Mouse (Mus musculus): ENCODE data around the gene Zc3h12c. TPM values are rescaled to one million over a fixed set of nuclear protein-coding genes. Genes with fewer than 3 reads are reported as not detected.

Zc3h12c gene
- polyA plus RNA-seq, 1 experiment from 2014 or later: 6.0 TPM

DNA sequence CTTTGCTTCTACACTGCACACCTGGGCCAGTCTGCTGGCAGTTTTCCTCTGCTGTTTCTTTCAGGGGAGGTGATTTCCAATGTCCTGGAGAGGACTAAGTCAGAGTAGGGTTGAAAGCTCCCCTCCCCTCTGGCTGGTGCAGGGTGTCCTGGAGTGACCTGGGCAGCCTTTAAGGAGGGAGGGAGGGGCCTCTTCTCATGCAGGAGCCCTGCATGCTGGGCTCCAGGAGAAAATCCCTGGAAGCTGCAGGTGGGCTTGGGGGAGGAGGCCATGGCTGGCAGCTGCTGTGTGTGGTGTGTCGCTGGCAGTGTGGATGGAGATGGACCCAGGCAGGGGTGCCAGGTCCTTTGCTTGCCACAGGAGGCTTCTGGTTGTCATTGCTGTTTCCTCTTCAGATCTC lies 71.0 kb downstream of the Zc3h12c start:
- DNase-seq (ENCODE audit: low spot score) (no peak), ATAC-seq (replicated peaks; ENCODE audit: insufficient number of reproducible peaks, low FRiP score, low TSS enrichment, low read depth) (no peak)
- 0% methylated on average over 1 of the region's 1 CpGs for WGBS
- H3K4me3 ChIP-seq (ENCODE audit: low read depth, low read length): no peak overlapping the region
- no peaks in the 10 kb centered on the region for H3K36me3 ChIP-seq (replicated peaks; ENCODE audit: control insufficient read depth, insufficient read depth, low read depth, low read length)
- H3K27ac ChIP-seq (replicated peaks; ENCODE audit: low read depth, low read length): no peak overlapping the region
- no peaks in the 10 kb centered on the region for H3K4me1 ChIP-seq (ENCODE audit: control insufficient read depth, insufficient read depth, low read length)
- H3K9me3 ChIP-seq (replicated peaks; ENCODE audit: control insufficient read depth, low read length): no peaks in the 10 kb centered on the region
- H3K9ac ChIP-seq (replicated peaks; ENCODE audit: low read length): no peak overlapping the region
- H3K4me2 ChIP-seq (ENCODE audit: low read depth, low read length): no peak overlapping the region
- H3K27me3 ChIP-seq (ENCODE audit: control insufficient read depth, insufficient read depth, low read length): no peaks in the 10 kb centered on the region

GRCm38 (mm10) chr9:52095666-52096065 lies 72.7 kb downstream of the Zc3h12c start:
- no peaks in the 10 kb centered on the region for H3K36me3 ChIP-seq (replicated peaks; ENCODE audit: control insufficient read depth, insufficient read depth, low read depth, low read length)
- H3K4me2 ChIP-seq (ENCODE audit: low read depth, low read length): no peak overlapping the region
- no peak overlapping the region for H3K4me3 ChIP-seq (ENCODE audit: low read depth, low read length)
- H3K9ac ChIP-seq (replicated peaks; ENCODE audit: low read length): no peak overlapping the region
- ATAC-seq (replicated peaks; ENCODE audit: insufficient number of reproducible peaks, low FRiP score, low TSS enrichment, low read depth) (no peak), DNase-seq (ENCODE audit: low spot score) (no peak)
- H3K27me3 ChIP-seq (ENCODE audit: control insufficient read depth, insufficient read depth, low read length): no peaks in the 10 kb centered on the region
- H3K4me1 ChIP-seq (ENCODE audit: control insufficient read depth, insufficient read depth, low read length): no peaks in the 10 kb centered on the region
- 66% methylated on average over 3 of the region's 3 CpGs for WGBS
- no peaks in the 10 kb centered on the region for H3K9me3 ChIP-seq (replicated peaks; ENCODE audit: control insufficient read depth, low read length)
- no peak overlapping the region for H3K27ac ChIP-seq (replicated peaks; ENCODE audit: low read depth, low read length)

DNA sequence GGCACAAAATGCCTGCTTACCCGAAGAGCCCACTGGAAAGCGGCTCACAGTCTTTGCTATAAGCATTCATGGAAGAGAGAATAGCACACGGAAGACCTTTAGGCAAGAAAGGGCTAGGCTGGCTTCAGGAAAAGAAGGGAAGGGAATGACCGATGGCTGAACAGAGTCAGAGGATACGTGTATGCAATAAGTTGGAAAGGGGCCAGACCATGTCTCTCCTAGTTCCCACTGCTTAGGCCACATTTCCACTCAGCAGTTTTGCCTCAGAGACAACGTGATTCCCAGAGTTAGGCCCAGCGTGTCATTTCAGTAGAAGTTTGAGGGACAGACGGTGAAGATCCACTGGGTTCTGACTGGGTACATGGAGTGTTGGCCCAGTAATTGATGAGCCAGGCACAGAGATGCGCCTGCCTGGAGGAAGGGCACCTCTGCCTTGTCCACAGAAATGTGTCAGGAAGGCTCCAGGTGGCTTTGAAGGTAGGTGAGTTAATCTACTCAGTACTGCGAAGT lies 73.8 kb downstream of the Zc3h12c start:
- H3K27me3 ChIP-seq (ENCODE audit: control insufficient read depth, insufficient read depth, low read length): no peaks in the 10 kb centered on the region
- H3K4me1 ChIP-seq (ENCODE audit: control insufficient read depth, insufficient read depth, low read length): no peaks in the 10 kb centered on the region
- H3K27ac ChIP-seq (replicated peaks; ENCODE audit: low read depth, low read length): no peak overlapping the region
- no peak overlapping the region for H3K4me2 ChIP-seq (ENCODE audit: low read depth, low read length)
- no peak overlapping the region for H3K4me3 ChIP-seq (ENCODE audit: low read depth, low read length)
- H3K36me3 ChIP-seq (replicated peaks; ENCODE audit: control insufficient read depth, insufficient read depth, low read depth, low read length): 0 out of 2 replicates have a peak, but pooled peaks cover under 1% of the 10 kb centered on the region
- 90% methylated on average over 10 of the region's 10 CpGs for WGBS
- H3K9me3 ChIP-seq (replicated peaks; ENCODE audit: control insufficient read depth, low read length): no peaks in the 10 kb centered on the region
- ATAC-seq (replicated peaks; ENCODE audit: insufficient number of reproducible peaks, low FRiP score, low TSS enrichment, low read depth) (no peak), DNase-seq (ENCODE audit: low spot score) (no peak)
- H3K9ac ChIP-seq (replicated peaks; ENCODE audit: low read length): no peak overlapping the region

GRCm38 (mm10) chr9:52094016-52094415 lies 74.4 kb downstream of the Zc3h12c start:
- H3K9me3 ChIP-seq (replicated peaks; ENCODE audit: control insufficient read depth, low read length): no peaks in the 10 kb centered on the region
- 75% methylated on average over 5 of the region's 5 CpGs for WGBS

DNA sequence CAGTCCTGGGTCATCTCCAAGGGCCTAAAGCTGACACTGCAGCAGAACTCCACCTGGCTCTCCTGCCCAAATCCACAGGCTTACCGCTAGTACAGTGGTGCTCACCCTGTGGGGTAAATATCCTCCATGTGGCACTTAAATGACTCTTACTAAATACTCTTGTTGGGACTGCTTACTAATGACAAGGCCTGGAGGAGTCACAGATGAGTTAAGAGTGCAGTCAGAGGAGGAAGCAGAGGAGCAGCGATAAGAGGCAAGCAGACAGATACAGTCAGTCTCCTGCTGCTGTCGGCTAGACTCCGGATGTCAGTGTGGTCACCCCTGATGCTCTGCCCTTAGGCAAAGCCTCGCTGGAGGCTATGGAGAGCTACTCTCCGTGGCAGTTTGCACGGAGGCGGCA lies 75.3 kb downstream of the Zc3h12c start:
- no peak for DNase-seq (ENCODE audit: low spot score)
- Histone ChIP-seq H3K4me1 (ENCODE audit: control insufficient read depth, insufficient read depth, low read length) (no peaks in the 10 kb centered on the region), H3K27ac (replicated peaks; ENCODE audit: low read depth, low read length) (no peak overlapping the region), H3K36me3 (replicated peaks; ENCODE audit: control insufficient read depth, insufficient read depth, low read depth, low read length) (0 out of 2 replicates have a peak, but pooled peaks cover 2% of the 10 kb centered on the region), H3K9me3 (replicated peaks; ENCODE audit: control insufficient read depth, low read length) (no peaks in the 10 kb centered on the region), H3K9ac (replicated peaks; ENCODE audit: low read length) (no peak overlapping the region), H3K27me3 (ENCODE audit: control insufficient read depth, insufficient read depth, low read length) (no peaks in the 10 kb centered on the region), H3K4me2 (ENCODE audit: low read depth, low read length) (no peak overlapping the region), H3K4me3 (ENCODE audit: low read depth, low read length) (no peak overlapping the region)
- 66% methylated on average over 8 of the region's 8 CpGs for WGBS
- no peak for ATAC-seq (replicated peaks; ENCODE audit: insufficient number of reproducible peaks, low FRiP score, low TSS enrichment, low read depth)

More at GRCm38 (mm10) chr9:52094016-52094415, 74.4 kb downstream of the Zc3h12c start:
- Histone ChIP-seq H3K36me3 (replicated peaks; ENCODE audit: control insufficient read depth, insufficient read depth, low read depth, low read length) (0 out of 2 replicates have a peak, but pooled peaks cover 2% of the 10 kb centered on the region), H3K27me3 (ENCODE audit: control insufficient read depth, insufficient read depth, low read length) (no peaks in the 10 kb centered on the region), H3K4me1 (ENCODE audit: control insufficient read depth, insufficient read depth, low read length) (no peaks in the 10 kb centered on the region), H3K27ac (replicated peaks; ENCODE audit: low read depth, low read length) (no peak overlapping the region), H3K4me3 (ENCODE audit: low read depth, low read length) (no peak overlapping the region), H3K4me2 (ENCODE audit: low read depth, low read length) (no peak overlapping the region), H3K9ac (replicated peaks; ENCODE audit: low read length) (no peak overlapping the region)
- DNase-seq (ENCODE audit: low spot score) (no peak), ATAC-seq (replicated peaks; ENCODE audit: insufficient number of reproducible peaks, low FRiP score, low TSS enrichment, low read depth) (no peak)

GRCm38 (mm10) chr9:52092311-52092710 lies 76.1 kb downstream of the Zc3h12c start:
- H3K9me3 ChIP-seq (replicated peaks; ENCODE audit: control insufficient read depth, low read length): no peaks in the 10 kb centered on the region
- ATAC-seq (replicated peaks; ENCODE audit: insufficient number of reproducible peaks, low FRiP score, low TSS enrichment, low read depth) (no peak), DNase-seq (ENCODE audit: low spot score) (no peak)
- no peak overlapping the region for H3K27ac ChIP-seq (replicated peaks; ENCODE audit: low read depth, low read length)
- H3K9ac ChIP-seq (replicated peaks; ENCODE audit: low read length): no peak overlapping the region
- no peak overlapping the region for H3K4me2 ChIP-seq (ENCODE audit: low read depth, low read length)
- H3K27me3 ChIP-seq (ENCODE audit: control insufficient read depth, insufficient read depth, low read length): no peaks in the 10 kb centered on the region
- no peaks in the 10 kb centered on the region for H3K4me1 ChIP-seq (ENCODE audit: control insufficient read depth, insufficient read depth, low read length)
- WGBS: 81% methylated on average over 5 of the region's 5 CpGs
- peaks cover 2% of the 10 kb centered on the region; the same call in 1 of the 2 replicates for H3K36me3 ChIP-seq (replicated peaks; ENCODE audit: control insufficient read depth, insufficient read depth, low read depth, low read length)
- no peak overlapping the region for H3K4me3 ChIP-seq (ENCODE audit: low read depth, low read length)

DNA sequence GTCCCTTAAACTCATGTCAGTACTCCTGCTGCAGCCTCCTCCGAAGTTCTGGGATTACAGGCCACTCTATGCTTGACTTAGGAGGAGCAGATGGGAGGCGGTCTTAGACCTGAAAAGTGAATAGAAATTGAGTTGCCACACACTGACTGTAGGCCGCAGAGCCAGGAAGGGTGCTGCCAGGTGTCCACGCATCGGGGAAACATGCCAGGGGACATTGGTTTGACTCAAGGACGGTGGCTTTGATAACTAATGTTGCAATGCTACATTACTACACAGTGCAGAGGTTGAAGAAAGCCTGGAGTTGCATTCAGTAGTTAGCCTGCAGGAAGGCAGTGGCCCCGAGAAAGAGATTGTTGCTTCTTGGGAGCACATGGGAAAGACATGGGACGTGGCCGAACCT lies 76.6 kb downstream of the Zc3h12c start:
- 91% methylated on average over 9 of the region's 9 CpGs for WGBS
- Histone ChIP-seq H3K4me2 (ENCODE audit: low read depth, low read length) (no peak overlapping the region), H3K9me3 (replicated peaks; ENCODE audit: control insufficient read depth, low read length) (no peaks in the 10 kb centered on the region), H3K4me3 (ENCODE audit: low read depth, low read length) (no peak overlapping the region), H3K9ac (replicated peaks; ENCODE audit: low read length) (no peak overlapping the region), H3K4me1 (ENCODE audit: control insufficient read depth, insufficient read depth, low read length) (no peaks in the 10 kb centered on the region), H3K27me3 (ENCODE audit: control insufficient read depth, insufficient read depth, low read length) (no peaks in the 10 kb centered on the region), H3K36me3 (replicated peaks; ENCODE audit: control insufficient read depth, insufficient read depth, low read depth, low read length) (peaks cover 2% of the 10 kb centered on the region; the same call in 1 of the 2 replicates), H3K27ac (replicated peaks; ENCODE audit: low read depth, low read length) (no peak overlapping the region)
- ATAC-seq (replicated peaks; ENCODE audit: insufficient number of reproducible peaks, low FRiP score, low TSS enrichment, low read depth): no peak
- DNase-seq (ENCODE audit: low spot score): no peak

GRCm38 (mm10) chr9:52082414-52082813 lies 86.0 kb downstream of the Zc3h12c start:
- Histone ChIP-seq H3K4me3 (ENCODE audit: low read depth, low read length) (no peak overlapping the region), H3K36me3 (replicated peaks; ENCODE audit: control insufficient read depth, insufficient read depth, low read depth, low read length) (peaks cover 9% of the 10 kb centered on the region), H3K9ac (replicated peaks; ENCODE audit: low read length) (no peak overlapping the region), H3K27me3 (ENCODE audit: control insufficient read depth, insufficient read depth, low read length) (no peaks in the 10 kb centered on the region), H3K9me3 (replicated peaks; ENCODE audit: control insufficient read depth, low read length) (no peaks in the 10 kb centered on the region), H3K4me2 (ENCODE audit: low read depth, low read length) (no peak overlapping the region), H3K27ac (replicated peaks; ENCODE audit: low read depth, low read length) (no peak overlapping the region), H3K4me1 (ENCODE audit: control insufficient read depth, insufficient read depth, low read length) (no peaks in the 10 kb centered on the region)
- WGBS: 91% methylated on average over 4 of the region's 4 CpGs
- DNase-seq (ENCODE audit: low spot score): no peak
- no peak for ATAC-seq (replicated peaks; ENCODE audit: insufficient number of reproducible peaks, low FRiP score, low TSS enrichment, low read depth)

Measured in embryonic facial prominence, embryonic 11.5 days (tissue).